Mouse (Mus musculus): Measurements from ENCODE around the gene Atg13. TPM values are rescaled to one million over a fixed set of nuclear protein-coding genes. Genes with fewer than 3 reads are reported as not detected.

The Atg13 gene
- 10 to 100 TPM in 1 of 2 experiments, 1 to 10 TPM in 1; 7.9 to 19.5 TPM for polyA plus RNA-seq (2012; fragmentation: generic; extraction: Trizol)

DNA sequence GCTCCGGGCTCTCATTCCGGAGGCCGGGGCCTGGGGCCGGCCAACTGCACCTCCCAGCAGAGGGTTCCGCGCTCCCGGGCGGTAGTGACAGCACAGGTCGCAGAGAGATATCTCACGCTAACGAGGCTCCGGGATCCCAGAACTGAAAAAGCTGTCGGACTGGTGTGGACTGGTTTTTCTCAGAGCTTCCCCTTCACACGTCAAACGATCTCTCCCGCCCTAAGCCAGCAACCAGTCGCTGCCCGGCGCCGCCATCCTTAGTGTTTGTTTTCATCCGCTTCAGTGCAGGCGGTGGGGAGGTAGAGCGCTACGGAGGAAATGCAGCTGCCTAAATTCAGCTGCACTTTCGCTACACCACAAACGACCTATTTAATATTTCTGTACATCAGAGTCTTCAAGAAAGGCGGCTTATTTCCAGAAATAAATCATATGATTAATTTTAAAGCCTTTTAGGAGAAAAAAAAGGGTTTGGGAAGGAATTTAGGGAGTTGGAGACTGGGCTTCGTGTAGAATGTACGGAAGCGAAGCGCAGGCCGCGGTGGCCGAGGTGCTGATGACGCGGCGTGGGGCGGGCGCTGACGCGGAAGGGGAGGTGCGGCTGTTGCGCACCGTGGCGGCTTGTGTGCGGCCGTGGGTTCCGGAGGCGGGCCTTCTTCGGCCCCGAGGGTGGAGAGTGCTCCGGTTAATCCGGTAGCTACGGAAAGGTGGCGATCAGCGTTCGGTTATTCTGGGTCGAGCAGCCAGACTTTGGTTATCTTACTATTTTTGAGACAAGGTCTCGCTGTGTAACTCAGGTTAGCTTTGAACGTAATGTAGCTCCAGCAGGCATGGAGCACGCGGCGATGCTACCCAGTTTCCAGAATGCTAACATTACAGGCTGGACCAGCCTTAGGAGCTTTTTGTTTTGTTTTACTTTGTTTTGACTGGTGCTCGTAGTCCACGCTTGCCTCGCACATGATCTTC lies at the start of gene Atg13, which contains the start of gene Harbi1:
Atg13 (minus strand) TSS at position 305 of the 963 bp plus-strand sequence.
Harbi1 (plus strand) TSS at position 581 of the 963 bp plus-strand sequence.

DNA sequence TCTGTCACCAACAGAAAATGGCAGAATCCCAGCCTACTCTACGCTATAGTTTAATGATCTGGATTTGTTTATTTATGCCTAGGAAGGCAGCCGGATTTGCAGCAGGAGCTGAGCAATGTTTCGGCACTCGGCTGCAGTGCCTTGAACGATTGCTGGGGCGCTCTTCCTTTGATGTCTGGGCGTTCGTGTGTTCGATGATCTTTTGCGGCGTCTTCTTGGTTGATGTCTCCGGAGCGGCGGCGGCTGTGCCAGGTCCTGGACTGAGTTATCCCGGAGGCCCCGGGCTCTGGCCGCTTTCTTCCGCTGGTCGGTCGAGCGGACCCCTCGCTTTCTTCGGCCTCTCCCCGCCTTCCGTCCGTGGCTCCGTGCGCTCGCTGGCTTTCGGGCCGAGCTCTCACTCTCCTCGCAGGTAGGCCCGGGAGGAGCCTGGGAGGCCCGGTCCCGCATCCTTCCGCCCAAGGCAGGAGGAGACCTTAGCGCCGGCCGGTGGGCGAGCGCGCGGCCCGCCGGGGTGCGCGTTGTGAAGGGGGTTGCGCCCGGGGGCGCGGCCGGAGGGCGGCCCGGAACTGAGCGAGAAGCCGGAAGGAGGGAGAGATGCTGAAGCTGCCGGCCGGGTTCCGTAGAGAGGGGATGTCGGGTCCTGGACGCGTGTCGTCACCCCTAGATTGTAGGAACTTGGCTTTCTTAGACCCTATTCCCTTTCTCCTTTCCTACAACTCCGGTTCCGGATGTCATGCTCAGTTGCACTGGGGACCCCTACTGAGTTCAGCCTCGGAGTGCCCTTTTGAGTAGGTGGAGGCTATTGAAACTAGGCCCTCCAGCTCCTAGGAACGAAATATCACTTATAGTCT lies 19.8 kb upstream of the Atg13 start, which contains the start of gene Ambra1:
Ambra1 (plus strand) TSS at position 164 of the 851 bp plus-strand sequence.

DNA sequence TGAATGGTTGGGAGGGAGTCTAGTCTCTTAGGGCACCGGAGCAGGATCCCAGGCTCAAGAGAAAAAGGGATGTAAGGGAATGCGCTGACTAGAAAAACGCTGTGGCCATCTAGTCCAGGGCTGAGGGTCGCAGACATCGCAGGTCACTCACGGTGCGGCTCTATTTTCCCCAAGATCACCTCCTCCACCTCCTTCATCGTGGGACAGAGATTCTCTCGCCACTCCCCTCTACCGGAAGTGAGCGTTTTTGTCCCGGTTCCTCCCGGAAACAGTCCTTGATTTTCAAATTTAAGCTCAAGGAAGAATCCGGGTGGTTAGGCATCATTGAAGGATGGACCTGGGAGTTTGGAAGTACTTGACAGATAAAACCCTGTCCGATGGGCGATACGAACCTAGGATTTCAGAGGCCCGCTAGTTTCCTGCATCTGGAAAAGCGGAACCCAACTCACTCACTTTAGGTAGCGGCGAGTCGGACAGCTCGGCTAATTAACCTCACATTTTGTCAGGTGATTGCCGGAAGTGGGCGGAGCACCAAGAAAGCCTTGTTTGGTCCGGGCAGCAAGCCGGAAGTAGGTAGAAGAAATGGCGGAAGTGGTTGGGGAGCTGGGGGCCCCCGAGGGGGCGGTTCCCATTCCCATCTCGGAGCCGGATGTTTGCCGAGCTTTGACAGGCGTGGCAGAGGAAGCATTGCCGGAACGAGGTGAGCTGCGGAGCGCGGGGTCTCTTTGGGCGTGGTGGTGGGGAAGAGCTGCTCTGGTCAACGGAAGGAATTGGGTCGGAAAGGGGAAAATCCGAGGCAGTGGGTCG lies 60.6 kb downstream of the Atg13 start, which contains the start of the genes Zfp408 and Arhgap1:
Zfp408 (minus strand) TSS at position 239 of the 807 bp plus-strand sequence.
Arhgap1 (plus strand) TSS at position 308 of the 807 bp plus-strand sequence.

DNA sequence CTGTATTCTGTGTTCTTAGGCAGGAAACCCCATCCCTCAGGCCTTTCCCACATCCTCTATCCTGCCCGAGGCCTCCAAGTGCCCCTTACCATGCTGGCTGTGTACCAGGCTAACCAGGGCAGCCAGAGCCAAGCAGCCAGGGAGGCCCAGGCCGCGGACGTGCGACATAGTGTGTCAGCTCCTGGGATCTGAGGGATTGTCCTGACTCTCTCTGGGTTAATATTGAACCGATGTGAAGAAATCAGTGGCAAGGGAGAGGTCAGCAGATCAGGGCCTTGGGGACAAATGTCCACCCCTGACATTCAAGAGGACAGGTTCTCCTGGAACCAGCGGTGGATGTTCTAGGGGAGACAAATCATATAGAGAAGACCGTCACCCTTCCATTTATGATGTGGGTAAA lies 74.1 kb downstream of the Atg13 start, which contains the start of gene F2:
F2 (minus strand) TSS at position 186 of the 400 bp plus-strand sequence.

Other genes with a start within 250 kb of the Atg13 start
- gene Ckap5, start 183.8 kb downstream of the Atg13 start, polyA plus RNA-seq (2012; fragmentation: generic; extraction: Trizol): 10 to 100 TPM in 1 of 2 experiments, under 1 TPM in 1; 0.96 to 10.6 TPM
- gene F2, start 74.2 kb downstream of the Atg13 start, polyA plus RNA-seq (2012; fragmentation: generic; extraction: Trizol): not detected
- gene Zfp408, start 60.8 kb downstream of the Atg13 start, polyA plus RNA-seq (2012; fragmentation: generic; extraction: Trizol): 1 to 10 TPM; 1.6 to 9.8 TPM
- 10 to 100 TPM; 29.4 to 59.9 TPM for gene Arhgap1, start 60.7 kb downstream of the Atg13 start, polyA plus RNA-seq (2012; fragmentation: generic; extraction: Trizol)
- 1 to 10 TPM in 1 of 2 experiments, under 1 TPM in 1; 0.91 to 4.9 TPM for gene Harbi1, start 276 bp upstream of the Atg13 start, polyA plus RNA-seq (2012; fragmentation: generic; extraction: Trizol)
- 10 to 100 TPM in 1 of 2 experiments, 1 to 10 TPM in 1; 7.6 to 19.0 TPM for gene Ambra1, start 19.6 kb upstream of the Atg13 start, polyA plus RNA-seq (2012; fragmentation: generic; extraction: Trizol)
- under 1 TPM in 1 of 2 experiments, not detected in 1; 0.15 TPM for gene Chrm4, start 216.7 kb upstream of the Atg13 start, polyA plus RNA-seq (2012; fragmentation: generic; extraction: Trizol)
- under 1 TPM; 0.14 to 0.31 TPM for gene Mdk, start 221.7 kb upstream of the Atg13 start, polyA plus RNA-seq (2012; fragmentation: generic; extraction: Trizol)
- under 1 TPM; 0.07 to 0.34 TPM for gene Gm9821, start 235.1 kb upstream of the Atg13 start, polyA plus RNA-seq (2012; fragmentation: generic; extraction: Trizol)